Mouse (Mus musculus) ES-Bruce4 (cell line): ENCODE results near the gene Dnmbp. TPM values are rescaled to one million over a fixed set of nuclear protein-coding genes. Genes with fewer than 3 reads are reported as not detected.

Experiments used
- H3K27ac ChIP-seq: 2 replicates; pipeline ENCODE4 v1.5.1; 2012; ENCODE audit warnings: low read length, inconsistent platforms; ENCODE audit not compliant: insufficient read depth
- H3K27me3 ChIP-seq: 2 replicates; pipeline ENCODE4 v1.6.1; 2012; ENCODE audit warnings: mild to moderate bottlenecking, low read length, inconsistent platforms; ENCODE audit not compliant: control insufficient read depth, poor library complexity, insufficient read depth, severe bottlenecking
- H3K36me3 ChIP-seq: 2 replicates; pipeline ENCODE4 v1.6.1; 2012; ENCODE audit warnings: inconsistent platforms, mild to moderate bottlenecking, low read length, moderate library complexity; ENCODE audit not compliant: control insufficient read depth, poor library complexity, insufficient read depth, severe bottlenecking
- H3K4me1 ChIP-seq: one replicate; pipeline ENCODE4 v1.8.1; 2011; ENCODE audit warnings: low read length; ENCODE audit not compliant: control insufficient read depth, insufficient read depth
- H3K4me3 ChIP-seq: 2 replicates; pipeline ENCODE4 v1.5.1; 2011; ENCODE audit warnings: low read depth, mild to moderate bottlenecking, low read length
- H3K9ac ChIP-seq: 2 replicates; pipeline ENCODE4 v1.6.1; 2012; ENCODE audit warnings: low read depth, mild to moderate bottlenecking, inconsistent platforms; ENCODE audit not compliant: poor library complexity, severe bottlenecking
- H3K9me3 ChIP-seq: replicated peaks from 2 replicates; pipeline ENCODE4 v1.6.1; 2012; ENCODE audit warnings: mild to moderate bottlenecking, low read length, inconsistent platforms; ENCODE audit not compliant: control insufficient read depth, poor library complexity, insufficient read depth, severe bottlenecking
- CTCF ChIP-seq: IDR thresholded peaks from one replicate; pipeline ENCODE4 v1.8.1; 2011; ENCODE audit warnings: low read depth, low read length
- EP300 ChIP-seq: IDR thresholded peaks from 2 replicates; pipeline ENCODE4 v1.6.1; 2011; ENCODE audit warnings: low read depth, low read length; ENCODE audit not compliant: insufficient read depth
- POLR2A ChIP-seq: IDR thresholded peaks from one replicate; pipeline ENCODE4 v1.8.1; 2011; ENCODE audit warnings: low read length; ENCODE audit not compliant: insufficient read depth
- polyA plus RNA-seq: library from polyadenylated mRNA; stranded (reverse); fragments of >200 nt; gene quantifications from 2 replicates; pipeline ENCODE4 v1.2.4, GENCODE M21; 2011; ENCODE audit warnings: low read depth; ENCODE audit not compliant: missing spikeins, insufficient read depth, insufficient read length

Dnmbp gene
- polyA plus RNA-seq, 1 experiment: 18.6 TPM

DNA sequence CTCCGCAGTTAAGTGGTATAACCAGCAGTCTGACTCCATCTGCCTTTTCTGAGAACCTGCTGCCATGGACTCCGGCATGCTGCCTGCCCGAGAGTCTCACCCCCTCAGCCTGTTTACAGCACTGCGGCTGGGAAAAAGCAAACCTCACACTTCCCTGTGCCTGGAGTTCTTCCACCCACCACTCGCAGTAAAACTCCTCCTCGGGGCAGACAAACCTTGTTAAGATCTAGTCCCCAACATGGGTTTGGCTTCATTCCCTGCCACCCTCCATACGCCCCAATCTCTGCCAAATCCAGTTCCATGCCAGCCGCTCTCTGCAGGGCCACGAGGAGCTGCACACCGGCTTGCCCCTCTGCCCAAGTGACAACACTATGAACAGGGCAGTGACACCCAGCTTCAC is 12.9 kb downstream of the Dnmbp start:
- TF ChIP-seq CTCF (no peak), EP300 (no peak)
- Histone ChIP-seq H3K9ac (no peak overlapping the region), H3K4me3 (no peak overlapping the region), H3K9me3 (no peaks in the 10 kb centered on the region), H3K4me1 (peaks cover 3% of the 10 kb centered on the region), H3K36me3 (no peaks in the 10 kb centered on the region), H3K27ac (no peak overlapping the region), H3K27me3 (no peaks in the 10 kb centered on the region)

- Histone ChIP-seq H3K4me3 (no peak overlapping the region), H3K4me1 (peaks cover 3% of the 10 kb centered on the region), H3K9me3 (no peaks in the 10 kb centered on the region), H3K9ac (no peak overlapping the region), H3K36me3 (no peaks in the 10 kb centered on the region), H3K27me3 (no peaks in the 10 kb centered on the region), H3K27ac (no peak overlapping the region)
- TF ChIP-seq CTCF (no peak), EP300 (no peak), POLR2A (no peak)
Observed at GRCm38 (mm10) chr19:43926141-43926987, 13.6 kb downstream of the Dnmbp start.

- no peak overlapping the region for H3K9ac ChIP-seq
- no peak for TF ChIP-seq EP300
- no peak for TF ChIP-seq CTCF
- TF ChIP-seq POLR2A: no peak
- H3K27ac ChIP-seq: no peak overlapping the region
- no peaks in the 10 kb centered on the region for H3K9me3 ChIP-seq
- H3K27me3 ChIP-seq: no peaks in the 10 kb centered on the region
- H3K4me1 ChIP-seq: peaks cover 3% of the 10 kb centered on the region
- H3K4me3 ChIP-seq: no peak overlapping the region
- H3K36me3 ChIP-seq: no peaks in the 10 kb centered on the region
Observed at GRCm38 (mm10) chr19:43924361-43924760, 15.6 kb downstream of the Dnmbp start.

- no peaks in the 10 kb centered on the region for H3K9me3 ChIP-seq
- H3K4me1 ChIP-seq: peaks cover 3% of the 10 kb centered on the region
- H3K4me3 ChIP-seq: no peak overlapping the region
- no peak overlapping the region for H3K27ac ChIP-seq
- TF ChIP-seq CTCF: peak; percentile 52
- TF ChIP-seq POLR2A: no peak
- no peak for TF ChIP-seq EP300
- no peak overlapping the region for H3K9ac ChIP-seq
- H3K36me3 ChIP-seq: no peaks in the 10 kb centered on the region
- no peaks in the 10 kb centered on the region for H3K27me3 ChIP-seq
Observed at GRCm38 (mm10) chr19:43922963-43923362, 17.0 kb downstream of the Dnmbp start.

GRCm38 (mm10) chr19:43921410-43921809 is 18.6 kb downstream of the Dnmbp start:
- no peak overlapping the region for H3K4me3 ChIP-seq
- no peaks in the 10 kb centered on the region for H3K9me3 ChIP-seq
- H3K9ac ChIP-seq: no peak overlapping the region
- TF ChIP-seq EP300 (no peak), POLR2A (no peak), CTCF (no peak)
- H3K27me3 ChIP-seq: no peaks in the 10 kb centered on the region
- H3K27ac ChIP-seq: no peak overlapping the region
- H3K4me1 ChIP-seq: peaks cover 5% of the 10 kb centered on the region
- no peaks in the 10 kb centered on the region for H3K36me3 ChIP-seq

GRCm38 (mm10) chr19:43920453-43921300 is 19.3 kb downstream of the Dnmbp start:
- no peak for TF ChIP-seq EP300
- no peak for TF ChIP-seq CTCF
- TF ChIP-seq POLR2A: no peak
- Histone ChIP-seq H3K9ac (no peak overlapping the region), H3K9me3 (no peaks in the 10 kb centered on the region), H3K27ac (no peak overlapping the region), H3K27me3 (no peaks in the 10 kb centered on the region), H3K4me1 (peaks cover 5% of the 10 kb centered on the region), H3K4me3 (no peak overlapping the region), H3K36me3 (no peaks in the 10 kb centered on the region)
